Mouse (Mus musculus) intestine, postnatal 0 days (tissue): ENCODE measurements at regions not wholly inside any gene's neighbourhood (a gene's known extent, or its start where the extent isn't known, plus 50 kb on each side); places are given as distances from the start of the nearest gene placed in this dataset.
A peak's percentile ranks its signal among the peaks of the same experiment; 100 is the strongest.

ENCODE experiments used
- ATAC-seq: fragments of 200-750 bp; cut with Nextera tagmentation; 2 replicates; pipeline ENCODE4 v1.8.0; 2017; ENCODE audit warnings: mild to moderate bottlenecking, moderate TSS enrichment, moderate library complexity
- H3K27ac ChIP-seq: fragments of 300-500 bp; sonication (generic); 2 replicates; pipeline ENCODE4 v1.5.1; 2014; ENCODE audit warnings: mild to moderate bottlenecking, low read depth, low read length, moderate library complexity
- H3K27me3 ChIP-seq: fragments of 300-500 bp; sonication (generic); replicated peaks from 2 replicates; pipeline ENCODE4 v1.6.1; 2014; ENCODE audit warnings: low read length, mixed read lengths; ENCODE audit not compliant: control insufficient read depth, insufficient read depth
- H3K36me3 ChIP-seq: fragments of 300-500 bp; sonication (generic); 2 replicates; pipeline ENCODE4 v1.6.1; 2014; ENCODE audit warnings: mild to moderate bottlenecking, moderate library complexity; ENCODE audit not compliant: control insufficient read depth, insufficient read depth
- H3K4me1 ChIP-seq: fragments of 300-500 bp; sonication (generic); replicated peaks from 2 replicates; pipeline ENCODE4 v1.6.1; 2014; ENCODE audit warnings: antibody characterized with exemption, low read length, mixed read lengths; ENCODE audit not compliant: control insufficient read depth, insufficient read depth
- H3K4me2 ChIP-seq: fragments of 300-500 bp; sonication (generic); replicated peaks from 2 replicates; pipeline ENCODE4 v1.6.1; 2014; ENCODE audit warnings: low read depth, mild to moderate bottlenecking, moderate library complexity
- H3K4me3 ChIP-seq: fragments of 300-500 bp; sonication (generic); 2 replicates; pipeline ENCODE4 v1.5.1; 2014; ENCODE audit warnings: low read depth, low read length
- H3K9ac ChIP-seq: fragments of 300-500 bp; sonication (generic); 2 replicates; pipeline ENCODE4 v1.6.1; 2014; ENCODE audit warnings: mild to moderate bottlenecking, low read depth, low read length
- H3K9me3 ChIP-seq: fragments of 300-500 bp; sonication (generic); 2 replicates; pipeline ENCODE4 v1.6.1; 2016; ENCODE audit warnings: mixed run types; ENCODE audit not compliant: control insufficient read depth
- CTCF ChIP-seq: sonication (generic); IDR thresholded peaks from 2 replicates; pipeline ENCODE4 v1.5.1; 2016; ENCODE audit warnings: low read depth, mild to moderate bottlenecking, control low read depth, antibody characterized with exemption, moderate library complexity
- WGBS: fragments of 180-500 bp; shearing (Covaris S2); extraction: QIAGEN DNeasy Blood & Tissue Kit; methylation state at CpG from one replicate; pipeline ENCODE4 v1.1.7; 2014; 5-methylcytosine and 5-hydroxymethylcytosine counted together

GRCm38 (mm10) chr9:116511450-116511849 is 336.3 kb upstream of the Tgfbr2 start:
- H3K27me3 ChIP-seq, result no peaks in the 10 kb centered on the region

DNA sequence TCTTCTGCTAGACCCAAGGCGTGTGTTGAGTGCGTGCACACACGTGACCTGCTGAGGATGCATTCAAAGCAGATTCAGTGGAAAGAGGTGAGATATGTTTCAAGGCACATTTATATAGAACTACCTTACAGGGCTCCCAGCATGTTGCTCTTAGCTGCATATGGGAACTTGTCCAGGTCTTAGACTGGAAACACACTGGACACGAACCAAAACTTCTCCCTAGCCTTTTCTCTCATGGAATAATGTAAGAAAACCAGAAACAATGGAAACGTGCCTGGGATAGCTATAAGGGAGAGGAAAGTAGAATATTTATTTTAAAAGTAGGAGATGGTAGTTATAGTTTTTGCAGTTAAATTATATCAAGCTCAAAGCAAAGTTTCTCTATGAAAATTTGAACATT is 332.6 kb upstream of the Tgfbr2 start:
- Histone ChIP-seq H3K4me3 (no peak overlapping the region), H3K4me2 (no peak overlapping the region), H3K9ac (no peak overlapping the region), H3K27ac (no peak overlapping the region), H3K36me3 (no peaks in the 10 kb centered on the region), H3K4me1 (no peaks in the 10 kb centered on the region), H3K9me3 (no peaks in the 10 kb centered on the region), H3K27me3 (no peaks in the 10 kb centered on the region)
- no peak for ATAC-seq
- WGBS, result 85% methylated on average over 5 of the region's 5 CpGs
- TF ChIP-seq CTCF, result no peak

More at GRCm38 (mm10) chr9:116511450-116511849, 336.3 kb upstream of the Tgfbr2 start:
- Histone ChIP-seq H3K36me3 (no peaks in the 10 kb centered on the region), H3K4me3 (no peak overlapping the region), H3K4me2 (no peak overlapping the region), H3K9me3 (no peaks in the 10 kb centered on the region), H3K4me1 (no peaks in the 10 kb centered on the region), H3K9ac (no peak overlapping the region), H3K27ac (no peak overlapping the region)
- no peak for ATAC-seq
- 52% methylated on average over 3 of the region's 3 CpGs for WGBS
- peak; percentile 69 for TF ChIP-seq CTCF

DNA sequence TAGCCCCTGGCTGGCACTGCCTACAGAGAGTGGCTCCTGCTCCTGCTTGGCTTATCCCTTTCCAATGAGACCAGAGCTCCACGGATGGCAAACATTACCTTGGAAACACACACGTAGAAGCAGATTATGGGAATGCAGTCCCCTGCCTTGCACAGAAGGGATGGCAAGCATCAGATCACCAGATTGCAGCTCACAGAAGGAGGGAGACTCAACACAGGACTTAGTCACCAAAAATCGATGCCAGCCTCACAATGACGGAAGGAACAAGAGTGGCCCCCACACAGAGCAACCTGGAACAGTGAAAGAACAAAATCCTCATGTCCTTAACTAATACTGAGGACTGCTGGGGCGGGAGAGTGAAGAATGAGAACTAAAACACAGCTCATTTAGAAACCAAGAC is 327.7 kb upstream of the Tgfbr2 start:
- no peak for ATAC-seq
- Histone ChIP-seq H3K27me3 (no peaks in the 10 kb centered on the region), H3K36me3 (no peaks in the 10 kb centered on the region), H3K4me3 (no peak overlapping the region), H3K27ac (no peak overlapping the region), H3K4me2 (no peak overlapping the region), H3K9ac (no peak overlapping the region), H3K4me1 (no peaks in the 10 kb centered on the region), H3K9me3 (no peaks in the 10 kb centered on the region)
- TF ChIP-seq CTCF, result no peak
- 64% methylated on average over 5 of the region's 5 CpGs for WGBS

DNA sequence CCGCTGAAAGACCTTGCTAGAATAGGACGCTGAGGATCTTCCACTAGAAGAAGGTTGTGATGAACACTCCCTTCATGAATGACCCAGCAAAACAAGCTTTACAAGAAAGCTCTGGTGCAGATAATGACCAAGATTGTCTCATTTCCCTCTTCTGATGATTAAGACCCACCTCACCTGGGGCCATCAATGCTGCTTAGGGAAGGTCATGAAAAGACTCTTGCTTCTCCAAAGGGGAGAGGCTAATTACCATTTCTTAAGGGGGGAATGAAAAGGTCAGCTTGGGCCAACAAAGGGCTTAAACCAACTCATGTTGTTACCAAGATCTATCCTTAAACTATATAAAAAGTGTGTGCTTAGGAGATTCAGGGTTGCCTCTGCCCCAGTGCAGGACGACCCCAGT is 325.8 kb upstream of the Tgfbr2 start:
- no peak for ATAC-seq
- H3K27me3 ChIP-seq, result no peaks in the 10 kb centered on the region
- H3K9me3 ChIP-seq, result no peaks in the 10 kb centered on the region
- H3K36me3 ChIP-seq, result no peaks in the 10 kb centered on the region
- no peaks in the 10 kb centered on the region for H3K4me1 ChIP-seq
- no peak overlapping the region for H3K9ac ChIP-seq
- no peak for TF ChIP-seq CTCF
- H3K4me2 ChIP-seq, result no peak overlapping the region
- H3K4me3 ChIP-seq, result no peak overlapping the region
- WGBS, result 81% methylated on average over 3 of the region's 3 CpGs
- H3K27ac ChIP-seq, result no peak overlapping the region

- Histone ChIP-seq H3K27me3 (no peaks in the 10 kb centered on the region), H3K36me3 (no peaks in the 10 kb centered on the region), H3K27ac (no peak overlapping the region), H3K4me1 (no peaks in the 10 kb centered on the region), H3K4me3 (no peak overlapping the region), H3K4me2 (no peak overlapping the region), H3K9me3 (no peaks in the 10 kb centered on the region), H3K9ac (no peak overlapping the region)
- 94% methylated on average over 2 of the region's 2 CpGs for WGBS
- peak; percentile 36 for TF ChIP-seq CTCF
- no peak for ATAC-seq
Observed at GRCm38 (mm10) chr9:116491227-116491626, 316.1 kb upstream of the Tgfbr2 start.

DNA sequence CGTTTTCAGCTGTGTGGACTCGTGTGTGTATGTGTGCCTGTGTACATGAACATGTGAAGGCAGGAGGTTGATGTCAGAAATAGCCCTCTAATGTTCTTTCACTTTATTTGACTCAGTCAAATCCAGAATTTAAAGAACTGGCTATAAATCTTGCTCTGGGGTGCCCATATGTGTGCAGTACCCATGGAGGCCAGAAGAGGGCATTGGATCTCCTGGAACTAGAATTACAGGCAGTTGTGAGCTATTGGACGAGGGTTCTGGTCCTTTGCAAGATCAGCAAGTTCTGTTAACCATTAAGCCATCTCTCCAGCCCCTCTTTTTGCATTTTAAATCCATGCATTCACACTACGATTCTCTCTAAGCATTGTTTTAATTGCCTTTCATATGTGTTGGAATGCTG is 314.6 kb upstream of the Tgfbr2 start:
- Histone ChIP-seq H3K4me1 (no peaks in the 10 kb centered on the region), H3K27ac (no peak overlapping the region), H3K4me2 (no peak overlapping the region), H3K9ac (no peak overlapping the region), H3K27me3 (no peaks in the 10 kb centered on the region), H3K4me3 (no peak overlapping the region), H3K36me3 (no peaks in the 10 kb centered on the region), H3K9me3 (no peaks in the 10 kb centered on the region)
- WGBS, result 74% methylated on average over 4 of the region's 4 CpGs
- no peak for ATAC-seq
- TF ChIP-seq CTCF, result peak; percentile 64

DNA sequence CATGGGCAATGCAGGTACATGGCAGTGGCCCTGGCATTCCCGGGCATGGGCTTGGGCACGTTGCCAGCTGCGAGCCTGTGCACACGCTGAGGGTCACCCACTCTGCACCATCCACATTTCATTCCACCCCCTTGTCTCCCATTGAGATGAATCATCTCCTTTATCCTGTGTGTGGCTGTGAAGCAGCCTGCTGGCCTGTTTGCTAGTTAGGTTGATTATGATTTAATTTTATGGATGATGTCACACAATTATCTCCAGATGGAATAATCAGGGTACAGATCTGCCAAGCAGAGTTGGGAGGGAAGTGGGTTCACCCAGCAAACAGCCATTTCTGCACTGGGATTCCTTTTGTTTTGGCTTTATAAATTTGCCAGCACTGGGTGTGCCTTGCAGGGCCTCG is 314.1 kb upstream of the Tgfbr2 start:
- H3K27me3 ChIP-seq, result no peaks in the 10 kb centered on the region
- no peaks in the 10 kb centered on the region for H3K4me1 ChIP-seq
- H3K9me3 ChIP-seq, result no peaks in the 10 kb centered on the region
- H3K9ac ChIP-seq, result no peak overlapping the region
- no peak for TF ChIP-seq CTCF
- no peak overlapping the region for H3K4me3 ChIP-seq
- no peak for ATAC-seq
- WGBS, result 85% methylated on average over 5 of the region's 5 CpGs
- no peaks in the 10 kb centered on the region for H3K36me3 ChIP-seq
- no peak overlapping the region for H3K4me2 ChIP-seq
- H3K27ac ChIP-seq, result no peak overlapping the region
